Mouse (Mus musculus): ENCODE measurements at regions not wholly inside any gene's neighbourhood (a gene's known extent, or its start where the extent isn't known, plus 50 kb on each side); places are given as distances from the start of the nearest gene placed in this dataset.

- TF ChIP-seq EP300 (IDR thresholded peaks at IDR 0.05; ENCODE audit: low read depth in 1 of 2, low read length in 2 of 2) (no peak), GATA1 (IDR thresholded peaks at IDR 0.05; ENCODE audit: low read depth, low read length) (no peak), CTCF (IDR thresholded peaks at IDR 0.05 in 2 of 3, conservative IDR thresholded peaks at IDR 0.05 in 1 of 3; ENCODE audit: control insufficient read depth in 1 of 3, insufficient read depth in 1 of 3, low read depth in 2 of 3, low read length in 3 of 3, poor library complexity in 1 of 3, severe bottlenecking in 1 of 3) (no peak), TAL1 (IDR thresholded peaks at IDR 0.05; ENCODE audit: low read length) (no peak), RCOR1 (IDR thresholded peaks at IDR 0.05; ENCODE audit: low read depth, low read length) (no peak), MAZ (IDR thresholded peaks at IDR 0.05; ENCODE audit: low read depth, low read length) (no peak), BHLHE40 (IDR thresholded peaks at IDR 0.05; ENCODE audit: borderline replicate concordance, low read depth, low read length) (no peak)
These were observed 218.9 kb downstream of the Hs3st1 start for GRCm38 (mm10) chr5:39536351-39536750.
